Mouse (Mus musculus) adipocyte (in vitro differentiated cells): ENCODE measurements around the gene Dhx9.
"Not testable (repeated sequence)": the region's sequence is repeated elsewhere in the genome, so short reads cannot be mapped to it uniquely, and the experiment has no call there.

Experiments used
- DNase-seq: peaks from one replicate; pipeline ENCODE4 v3.0.0-alpha.2; 2016; ENCODE audit warnings: low spot score

Gene Dhx9

DNA sequence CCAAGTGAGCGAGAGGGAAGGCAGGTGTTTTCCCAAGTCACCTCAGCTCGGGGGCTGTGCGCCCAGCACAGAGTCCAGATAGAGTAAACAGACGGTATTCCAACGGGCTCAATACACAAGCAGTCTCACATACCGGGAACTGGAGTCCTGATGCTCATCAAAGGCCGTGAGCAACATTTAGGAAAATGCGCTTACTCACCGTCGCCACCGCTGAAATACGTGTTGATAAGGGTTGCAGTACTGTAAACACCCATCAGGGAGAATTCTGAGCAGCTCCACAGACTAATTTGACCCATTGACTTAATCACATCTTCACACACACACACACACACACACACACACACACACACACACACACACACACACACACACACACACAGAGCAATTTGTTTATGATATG is 63.2 kb downstream of the Dhx9 start:
- no peak for DNase-seq

DNA sequence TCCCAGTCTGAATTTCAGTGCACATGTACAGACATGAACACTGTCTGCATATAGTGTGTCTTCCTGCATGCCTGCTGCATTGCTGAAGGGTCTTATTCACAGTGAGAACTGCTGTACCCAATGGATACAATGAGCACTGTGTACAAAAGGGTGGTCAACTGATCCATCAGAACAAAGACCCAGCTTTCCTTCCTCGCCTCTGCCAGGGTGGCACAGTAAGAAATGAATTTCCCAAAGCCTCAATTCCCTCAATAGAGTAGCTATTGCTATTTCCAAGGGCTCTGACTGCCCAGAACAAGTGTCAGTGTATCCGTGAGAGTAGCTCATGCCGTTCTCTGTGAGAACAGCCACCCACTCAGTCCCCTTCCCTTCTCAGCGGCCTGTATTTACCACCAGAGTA is 69.7 kb downstream of the Dhx9 start:
- DNase-seq, result not testable (repeated sequence)

DNA sequence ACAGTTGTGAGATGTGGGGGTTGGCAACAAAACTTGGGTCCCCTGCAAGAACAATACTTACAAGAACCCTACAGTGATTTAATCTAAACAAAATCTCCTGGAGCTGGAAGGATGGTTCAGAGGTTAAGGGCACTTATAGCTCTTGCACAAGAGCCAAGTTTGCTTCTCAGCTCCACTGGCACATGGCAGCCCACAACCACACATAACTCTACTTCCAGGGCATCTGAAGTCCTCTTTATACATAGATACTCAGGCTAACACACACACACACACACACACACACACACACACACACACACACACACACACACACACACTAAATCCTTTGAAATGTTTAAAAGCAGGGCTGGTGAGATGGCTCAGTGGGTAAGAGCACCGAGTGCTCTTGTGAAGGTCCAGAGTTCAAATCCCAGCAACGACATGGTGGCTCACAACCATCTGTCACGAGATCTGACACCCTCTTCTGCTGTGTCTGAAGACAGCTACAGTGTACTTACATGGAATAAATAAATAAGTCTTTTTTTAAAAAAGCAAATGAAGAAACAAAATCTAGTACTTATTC is 71.1 kb downstream of the Dhx9 start:
- not testable (repeated sequence) for DNase-seq

DNA sequence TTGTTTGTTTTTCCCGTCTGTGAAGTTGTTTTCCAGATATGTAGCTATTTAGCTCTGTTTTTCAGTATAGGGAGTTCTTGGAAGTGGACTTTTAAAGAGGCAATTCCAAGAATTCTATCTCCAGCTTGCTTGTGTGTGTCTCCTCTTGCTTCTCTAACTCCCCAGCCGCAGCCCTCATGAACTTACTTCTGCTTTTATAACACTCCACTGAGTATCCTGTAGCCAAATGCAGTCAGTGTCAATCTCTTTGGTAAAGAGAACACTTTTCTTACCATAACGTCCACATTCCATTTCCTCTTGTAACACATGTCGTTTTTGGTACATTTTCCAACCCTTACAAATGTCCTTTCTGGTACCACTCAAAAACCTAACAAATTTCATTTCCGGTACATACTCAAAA is 71.7 kb downstream of the Dhx9 start:
- DNase-seq, result not testable (repeated sequence)

DNA sequence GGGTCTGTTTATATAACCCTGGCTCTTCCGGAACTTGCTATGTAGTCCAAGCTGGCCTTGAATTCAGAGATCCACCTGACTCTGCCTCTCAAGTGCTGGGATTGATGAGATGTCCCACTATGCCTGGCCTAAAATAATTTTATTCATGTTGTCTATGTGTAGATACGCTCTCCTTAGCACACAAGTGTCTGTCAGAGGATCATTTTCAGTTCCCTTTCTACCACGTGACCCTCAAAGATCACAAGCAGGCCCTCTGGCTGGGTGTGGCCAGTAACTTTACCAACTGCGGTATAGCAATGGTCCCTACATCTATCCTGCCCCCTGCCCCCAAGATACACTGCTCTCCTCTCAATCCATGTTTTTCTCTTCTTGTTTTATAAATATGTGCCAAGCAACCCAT is 72.5 kb downstream of the Dhx9 start:
- DNase-seq, result no peak

DNA sequence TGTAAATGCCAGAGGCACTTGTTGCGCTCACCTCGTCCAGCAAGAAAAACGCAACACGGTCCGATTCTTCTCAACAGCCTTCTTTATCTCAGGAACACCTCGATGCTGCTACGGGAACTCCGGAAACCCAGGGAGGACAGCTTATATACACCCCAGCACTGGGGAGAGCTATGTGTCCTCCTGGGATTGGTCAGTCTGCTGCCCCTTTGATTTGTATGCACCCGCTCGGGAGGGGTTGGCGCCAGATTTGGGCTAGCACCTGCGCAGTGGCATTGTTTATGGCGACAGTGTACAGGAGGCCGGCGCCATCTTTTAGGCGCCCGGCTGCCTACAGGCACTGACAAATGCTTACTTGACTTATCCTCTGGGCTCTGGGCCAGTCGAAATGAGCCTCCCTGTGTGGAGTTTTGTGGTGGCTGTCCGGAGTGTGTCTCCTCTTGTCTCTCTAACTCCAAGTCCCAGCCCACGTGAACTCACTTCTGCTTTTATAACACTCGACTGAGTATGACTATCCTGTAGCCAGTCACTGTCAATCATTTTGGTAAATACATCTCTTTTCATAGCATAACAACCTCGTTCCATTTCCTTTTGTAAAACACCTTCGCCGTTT is 73.2 kb downstream of the Dhx9 start:
- not testable (repeated sequence) for DNase-seq

DNA sequence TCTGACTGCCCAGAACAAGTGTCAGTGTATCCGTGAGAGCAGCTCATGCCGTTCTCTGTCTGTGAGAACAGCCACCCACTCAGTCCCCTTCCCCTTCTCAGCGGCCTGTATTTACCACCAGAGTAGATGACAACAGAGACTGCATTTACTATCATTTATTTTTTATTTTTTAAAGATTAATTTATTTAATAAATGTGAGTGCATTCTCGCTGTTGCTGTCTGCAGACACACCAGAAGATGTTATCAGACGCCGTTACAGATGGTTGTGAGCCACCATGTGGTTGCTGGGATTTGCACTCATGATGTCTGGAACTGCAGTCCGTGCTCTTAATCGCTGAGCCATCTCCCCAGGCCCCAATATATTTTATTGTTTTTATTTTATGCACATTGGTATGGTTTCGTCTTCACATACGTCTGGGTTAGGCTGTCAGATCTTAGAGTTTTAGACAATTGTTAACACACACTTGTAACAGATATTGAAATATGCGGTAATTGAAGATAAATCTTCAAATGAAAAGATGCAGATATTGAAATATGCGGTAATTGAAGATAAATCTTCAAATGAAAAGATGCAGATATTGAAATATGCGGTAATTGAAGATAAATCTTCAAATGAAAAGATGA is 74.0 kb downstream of the Dhx9 start:
- not testable (repeated sequence) for DNase-seq

DNA sequence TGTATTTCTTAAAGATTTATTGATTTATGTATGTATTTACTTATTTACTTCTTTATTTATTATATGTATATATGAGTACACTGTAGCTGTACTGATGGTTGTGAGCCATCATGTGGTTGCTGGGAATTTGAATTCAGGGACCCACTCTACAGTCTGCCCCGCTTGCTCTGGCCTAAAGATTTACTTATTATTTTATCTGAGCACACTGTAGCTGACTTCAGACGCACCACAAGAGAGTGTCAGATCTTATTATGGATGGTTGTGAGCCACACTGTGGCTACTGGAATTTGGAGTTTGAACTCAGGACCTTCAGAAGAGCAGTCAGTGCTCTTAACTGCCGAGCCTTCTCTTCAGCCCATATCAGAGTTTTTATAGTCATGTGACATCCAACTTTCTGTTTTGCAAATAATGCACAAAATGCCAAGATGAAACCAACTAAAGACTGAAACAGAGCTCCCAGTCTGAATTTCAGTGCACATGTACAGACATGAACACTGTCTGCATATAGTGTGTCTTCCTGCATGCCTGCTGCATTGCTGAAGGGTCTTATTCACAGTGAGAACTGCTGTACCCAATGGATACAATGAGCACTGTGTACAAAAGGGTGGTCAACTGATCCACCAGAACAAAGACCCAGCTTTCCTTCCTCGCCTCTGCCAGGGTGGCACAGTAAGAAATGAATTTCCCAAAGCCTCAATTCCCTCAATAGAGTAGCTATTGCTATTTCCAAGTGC is 74.6 kb downstream of the Dhx9 start:
- DNase-seq, result not testable (repeated sequence)

DNA sequence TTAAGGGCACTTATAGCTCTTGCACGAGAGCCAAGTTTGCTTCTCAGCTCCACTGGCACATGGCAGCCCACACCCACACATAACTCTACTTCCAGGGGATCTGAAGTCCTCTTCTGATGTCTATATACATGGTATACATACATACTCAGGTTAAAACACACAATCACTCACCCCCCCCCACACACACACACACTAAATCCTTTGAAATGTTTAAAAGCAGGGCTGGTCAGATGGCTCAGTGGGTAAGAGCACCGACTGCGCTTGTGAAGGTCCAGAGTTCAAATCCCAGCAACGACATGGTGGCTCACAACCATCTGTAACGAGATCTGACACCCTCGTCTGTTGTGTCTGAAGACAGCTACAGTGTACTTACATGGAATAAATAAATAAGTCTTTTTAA is 75.7 kb downstream of the Dhx9 start:
- DNase-seq, result no peak

DNA sequence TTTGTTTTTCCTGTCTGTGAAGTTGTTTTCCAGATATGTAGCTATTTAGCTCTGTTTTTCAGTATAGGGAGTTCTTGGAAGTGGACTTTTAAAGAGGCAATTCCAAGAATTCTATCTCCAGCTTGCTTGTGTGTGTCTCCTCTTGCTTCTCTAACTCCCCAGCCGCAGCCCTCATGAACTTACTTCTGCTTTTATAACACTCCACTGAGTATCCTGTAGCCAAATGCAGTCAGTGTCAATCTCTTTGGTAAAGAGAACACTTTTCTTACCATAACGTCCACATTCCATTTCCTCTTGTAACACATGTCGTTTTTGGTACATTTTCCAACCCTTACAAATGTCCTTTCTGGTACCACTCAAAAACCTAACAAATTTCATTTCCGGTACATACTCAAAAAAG is 76.5 kb downstream of the Dhx9 start:
- DNase-seq, result not testable (repeated sequence)

DNA sequence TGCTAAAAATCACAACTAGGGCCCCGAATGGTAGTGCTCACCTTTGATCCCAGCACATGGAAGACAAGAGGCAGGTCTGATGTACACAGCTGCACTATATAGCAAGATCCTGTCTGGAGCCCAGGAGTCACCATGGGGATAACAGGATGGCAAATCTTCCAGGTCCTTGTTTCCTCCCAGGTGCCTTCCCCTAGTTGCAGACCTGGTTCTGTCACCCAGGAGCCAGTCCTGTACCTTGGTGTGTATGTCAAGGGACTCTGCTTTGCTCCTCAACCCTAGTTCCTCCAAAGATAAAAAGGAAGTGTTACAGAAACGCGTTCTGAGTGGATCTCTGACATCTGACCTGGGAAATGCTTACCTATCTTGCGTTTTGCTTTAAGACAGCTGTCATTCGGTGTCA is 79.2 kb downstream of the Dhx9 start:
- DNase-seq, result not testable (repeated sequence)

DNA sequence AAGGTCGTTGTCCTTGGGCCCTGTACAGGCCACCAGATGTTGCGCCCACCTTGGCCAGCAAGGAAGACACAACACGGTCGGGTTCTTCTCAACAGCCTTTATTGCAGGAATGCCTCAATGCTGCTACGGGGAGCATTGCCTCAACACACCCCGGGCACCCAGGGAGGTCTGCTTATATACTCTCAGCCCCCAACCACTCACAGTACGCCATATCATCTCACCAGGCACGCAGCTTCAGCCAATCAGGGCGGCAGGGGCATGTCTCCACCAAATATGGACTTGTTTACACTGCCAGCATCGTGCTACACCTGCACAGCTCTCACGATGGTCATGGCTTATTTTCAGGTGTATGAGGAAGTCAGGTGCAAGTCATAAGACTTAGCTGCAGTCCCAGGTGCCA is 79.8 kb downstream of the Dhx9 start:
- not testable (repeated sequence) for DNase-seq
